Mouse (Mus musculus): Measurements from ENCODE around the gene Ptpn18. TPM values are rescaled to one million over a fixed set of nuclear protein-coding genes. Genes with fewer than 3 reads are reported as not detected.

The Ptpn18 gene
- 100 to 1,000 TPM; 202 to 215 TPM for total RNA-seq (2023)

DNA sequence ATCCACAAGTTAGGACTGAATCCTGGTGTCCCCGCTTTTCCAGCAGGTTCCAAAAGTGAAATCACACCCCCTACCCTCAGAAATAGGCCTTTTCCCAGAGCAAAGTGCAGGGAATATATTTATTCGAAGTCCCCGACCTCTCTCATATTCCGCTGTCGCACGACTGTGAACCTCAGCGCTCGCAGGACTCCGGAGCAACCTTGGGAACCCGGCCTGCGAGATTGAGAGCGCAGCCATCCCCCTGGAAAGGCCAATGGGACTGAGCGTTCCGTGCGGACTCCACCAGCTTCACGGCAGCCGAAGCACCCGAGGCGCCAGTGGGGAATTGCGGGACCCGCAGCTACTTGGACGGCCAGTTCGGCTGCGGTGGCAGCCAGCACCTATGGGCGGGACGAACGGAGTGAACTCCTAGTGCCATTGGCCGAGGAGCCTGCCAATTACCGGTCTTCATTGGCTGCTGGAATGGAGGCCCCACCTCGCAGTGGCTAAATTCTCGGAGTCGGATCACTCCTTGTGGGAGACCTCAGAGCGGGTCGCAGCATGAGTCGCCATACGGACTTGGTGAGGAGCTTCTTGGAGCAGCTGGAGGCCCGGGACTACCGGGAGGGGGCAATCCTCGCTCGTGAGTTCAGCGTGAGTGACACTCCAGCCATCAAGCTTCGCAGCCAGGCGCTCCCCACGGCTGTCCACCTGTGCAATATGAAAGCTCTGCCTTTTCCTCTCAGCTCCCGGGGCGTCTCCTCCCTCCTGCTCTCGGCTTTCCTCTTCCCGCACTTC is at the start of gene Ptpn18:
Ptpn18 (plus strand) TSS at position 479 of the 777 bp plus-strand sequence.

GRCm38 (mm10) chr1:34439215-34439960 is 20.2 kb upstream of the Ptpn18 start, which contains the start of the genes Ccdc115 and Imp4:
Ccdc115 (minus strand) TSS chr1:34439672.
Imp4 (plus strand) TSS chr1:34439851.

Other genes with a start within 250 kb of the Ptpn18 start
- 10 to 100 TPM; 23.4 to 24.4 TPM for gene Ccdc115, start 20.1 kb upstream of the Ptpn18 start, total RNA-seq (2023)
- 100 to 1,000 TPM in 1 of 2 experiments, 10 to 100 TPM in 1; 97.9 to 108 TPM for gene Imp4, start 19.9 kb upstream of the Ptpn18 start, total RNA-seq (2023)
- gene Prss39, start 38.6 kb downstream of the Ptpn18 start, total RNA-seq (2023), result not detected
- gene Cfc1, start 75.9 kb downstream of the Ptpn18 start, total RNA-seq (2023), result not detected
- not detected for gene Prss40, start 101.2 kb downstream of the Ptpn18 start, total RNA-seq (2023)
- not detected for gene Amer3, start 119.9 kb downstream of the Ptpn18 start, total RNA-seq (2023)

Measured in T-cell, adult 66 days (primary cell).